In the genomic region with DNA sequence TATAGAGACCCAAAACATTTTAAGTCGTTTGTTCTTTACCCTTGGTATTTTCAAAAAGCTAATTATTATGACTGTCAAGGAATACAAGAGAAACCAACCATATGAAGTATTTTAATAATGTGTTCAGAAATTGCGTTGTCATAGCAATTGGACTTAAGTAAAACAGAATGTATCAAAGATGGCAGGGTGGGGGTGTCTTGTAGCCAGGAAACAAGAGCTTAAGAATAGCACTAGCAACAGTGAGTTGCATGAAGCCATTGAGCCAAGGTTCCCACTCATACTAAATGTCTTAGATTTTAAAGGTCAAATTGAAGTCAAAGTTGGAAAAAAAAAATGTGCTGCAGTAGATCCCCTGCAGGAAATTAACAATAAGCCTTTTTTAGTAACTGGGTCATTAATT, we compare ENCODE assay signal across 8 mouse cellular contexts. TPM values are rescaled to one million over a fixed set of nuclear protein-coding genes. Genes with fewer than 3 reads are reported as not detected.
A peak's percentile ranks its signal among the peaks of the same experiment; 100 is the strongest.
DNase-seq lines count a peak whose midpoint lies in the region; ATAC-seq and TF ChIP-seq lines count a peak whose summit lies in the region.

No protein-coding gene starts in this region.

- H3K4me1 ChIP-seq in kidney, embryonic 15.5 days, result peaks cover 57% of the 10 kb centered on the region
- H3K4me1 ChIP-seq in cortical plate, adult 2 months (ENCODE audit: control insufficient read depth, insufficient read depth, low read length), result peaks cover 20% of the 10 kb centered on the region
- peaks cover 76% of the 10 kb centered on the region for H3K4me1 ChIP-seq in hindbrain, embryonic 15.5 days (replicated peaks)
- peaks cover 58% of the 10 kb centered on the region for H3K4me1 ChIP-seq in midbrain, embryonic 15.5 days

- no peaks in the 10 kb centered on the region for H3K9me3 ChIP-seq in kidney, embryonic 15.5 days (replicated peaks)
- H3K9me3 ChIP-seq in hindbrain, embryonic 15.5 days, result no peaks in the 10 kb centered on the region
- no peaks in the 10 kb centered on the region for H3K9me3 ChIP-seq in midbrain, embryonic 15.5 days

- no peak for ATAC-seq in kidney, embryonic 15.5 days (replicated peaks; ENCODE audit: low FRiP score)
- no peak for ATAC-seq in hindbrain, embryonic 15.5 days (ENCODE audit: low FRiP score, low read depth)
- no peak for ATAC-seq in midbrain, embryonic 15.5 days (replicated peaks)
- ATAC-seq in frontal cortex, adult (ENCODE audit: low TSS enrichment), result no peak

- peak overlapping the region; percentile 97 for H3K4me3 ChIP-seq in kidney, embryonic 15.5 days (replicated peaks)
- H3K4me3 ChIP-seq in cortical plate, adult 2 months (ENCODE audit: insufficient read depth, low read length), result peak overlapping the region; percentile 83
- peak overlapping the region; percentile 90 for H3K4me3 ChIP-seq in hindbrain, embryonic 15.5 days
- peak overlapping the region; percentile 88 for H3K4me3 ChIP-seq in midbrain, embryonic 15.5 days

- DNase-seq in kidney, postnatal 10 days, result no peak
- DNase-seq in ovary, postnatal 36 days (ENCODE audit: low spot score), result no peak
- DNase-seq in retina, embryonic 14.5 days (ENCODE audit: low spot score), result no peak

- TF ChIP-seq CTCF in cortical plate, adult 2 months (IDR thresholded peaks at IDR 0.05; ENCODE audit: extremely low read depth, insufficient read depth, low read length), result no peak

- no peak for TF ChIP-seq POLR2A in cortical plate, adult 2 months (IDR thresholded peaks at IDR 0.05; ENCODE audit: extremely low read depth, insufficient read depth, low read length)

- no peaks in the 10 kb centered on the region for H3K27me3 ChIP-seq in kidney, embryonic 15.5 days
- H3K27me3 ChIP-seq in hindbrain, embryonic 15.5 days, result no peaks in the 10 kb centered on the region
- H3K27me3 ChIP-seq in midbrain, embryonic 15.5 days (replicated peaks), result no peaks in the 10 kb centered on the region

- peak overlapping the region; percentile 99 for H3K9ac ChIP-seq in kidney, embryonic 15.5 days
- H3K9ac ChIP-seq in hindbrain, embryonic 15.5 days, result peak overlapping the region; percentile 99
- H3K9ac ChIP-seq in midbrain, embryonic 15.5 days, result peak overlapping the region; percentile 100

- peak overlapping the region; percentile 20; the same call in 1 of the 2 replicates for H3K27ac ChIP-seq in kidney, embryonic 15.5 days
- no peak overlapping the region for H3K27ac ChIP-seq in cortical plate, adult 2 months (ENCODE audit: insufficient read depth, low read length)
- H3K27ac ChIP-seq in hindbrain, embryonic 15.5 days (replicated peaks), result peak overlapping the region; percentile 97
- peak overlapping the region; percentile 98; the same call in 1 of the 2 replicates for H3K27ac ChIP-seq in midbrain, embryonic 15.5 days

- 68% methylated on average over 2 of the region's 2 CpGs for WGBS in kidney, embryonic 15.5 days
- WGBS in hindbrain, embryonic 15.5 days, result 55% methylated on average over 2 of the region's 2 CpGs
- WGBS in midbrain, embryonic 15.5 days, result 60% methylated on average over 2 of the region's 2 CpGs

- H3K36me3 ChIP-seq in kidney, embryonic 15.5 days, result peaks cover 24% of the 10 kb centered on the region
- H3K36me3 ChIP-seq in hindbrain, embryonic 15.5 days, result peaks cover 20% of the 10 kb centered on the region
- H3K36me3 ChIP-seq in midbrain, embryonic 15.5 days (replicated peaks), result peaks cover 17% of the 10 kb centered on the region

- H3K4me2 ChIP-seq in kidney, embryonic 15.5 days, result peak overlapping the region; percentile 67
- H3K4me2 ChIP-seq in hindbrain, embryonic 15.5 days, result peak overlapping the region; percentile 73
- peak overlapping the region; percentile 67 for H3K4me2 ChIP-seq in midbrain, embryonic 15.5 days

RNA-seq across cellular contexts. Expression of gene Sptan1, which starts 1.5 kb away (rescaled TPM):
- 82.0 and 103 TPM in 2 replicates for polyA plus RNA-seq in kidney, embryonic 15.5 days (2015; fragmentation: Nextera tagmentation; extraction: Ambion mirVana)
- 772 and 816 TPM in 2 replicates for polyA plus RNA-seq in cortical plate, adult 2 months (2012; rRNA removed)
- 216 and 240 TPM in 2 replicates for polyA plus RNA-seq in hindbrain, embryonic 15.5 days (2015; fragmentation: Nextera tagmentation; extraction: Ambion mirVana)
- polyA plus RNA-seq in midbrain, embryonic 15.5 days (2015; fragmentation: Nextera tagmentation; extraction: Ambion mirVana), result 238 and 239 TPM in 2 replicates

RNA-seq across cellular contexts. Expression of gene Gle1, which starts 31.6 kb away (rescaled TPM):
- polyA plus RNA-seq in kidney, embryonic 15.5 days (2015; fragmentation: Nextera tagmentation; extraction: Ambion mirVana), result 60.1 and 65.5 TPM in 2 replicates
- 49.4 and 53.1 TPM in 2 replicates for polyA plus RNA-seq in cortical plate, adult 2 months (2012; rRNA removed)
- 64.4 and 69.8 TPM in 2 replicates for polyA plus RNA-seq in hindbrain, embryonic 15.5 days (2015; fragmentation: Nextera tagmentation; extraction: Ambion mirVana)
- 75.1 and 78.0 TPM in 2 replicates for polyA plus RNA-seq in midbrain, embryonic 15.5 days (2015; fragmentation: Nextera tagmentation; extraction: Ambion mirVana)
